Mouse (Mus musculus): ENCODE data around the gene Scn2a. TPM values are rescaled to one million over a fixed set of nuclear protein-coding genes. Genes with fewer than 3 reads are reported as not detected.

Scn2a gene
- total RNA-seq (2014; rRNA removed) (83.0 and 85.7 TPM in 2 replicates), polyA plus RNA-seq (2015; fragmentation: Nextera tagmentation; extraction: Ambion mirVana) (56.7 and 59.6 TPM in 2 replicates)

- H3K4me3 ChIP-seq (ENCODE audit: low read length): peak within 1 kb of the TSS; percentile 45
These were observed at the start of gene Scn2a for GRCm38 (mm10) chr2:65620556-65621166. TSS of gene Scn2a (plus strand) at chr2:65620771.

DNA sequence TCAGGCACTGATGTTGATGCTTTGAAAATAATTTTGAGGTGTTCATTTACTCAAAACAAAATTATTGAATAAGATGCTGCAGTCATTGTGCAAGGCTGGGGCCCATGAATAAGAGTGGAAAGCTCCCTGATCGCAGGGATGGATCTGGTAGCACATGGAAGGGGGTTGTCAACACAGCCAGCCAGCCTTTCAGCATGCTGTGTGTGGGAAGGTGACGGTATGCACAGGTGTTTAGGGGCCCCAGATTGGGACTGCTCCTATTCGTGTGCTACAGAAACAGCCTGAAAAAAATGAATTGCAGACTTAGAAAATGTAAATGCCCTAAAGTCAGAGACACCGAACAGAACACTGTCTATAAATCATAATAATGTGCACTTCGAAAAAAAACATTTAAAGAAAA, 32.9 kb upstream of the Scn2a start:
- Histone ChIP-seq H3K27ac (no peak overlapping the region), H3K4me2 (ENCODE audit: low read depth, low read length) (no peak overlapping the region), H3K4me3 (ENCODE audit: low read length) (no peak overlapping the region), H3K4me1 (ENCODE audit: insufficient read depth, low read length) (no peaks in the 10 kb centered on the region), H3K27me3 (ENCODE audit: insufficient read depth, low read length) (no peaks in the 10 kb centered on the region), H3K9ac (replicated peaks; ENCODE audit: low read length) (no peak overlapping the region), H3K36me3 (ENCODE audit: insufficient read depth, low read length) (no peaks in the 10 kb centered on the region), H3K9me3 (ENCODE audit: low read length) (no peaks in the 10 kb centered on the region)
- WGBS: 84% methylated on average over 5 of the region's 5 CpGs
- no peak for ATAC-seq
- DNase-seq (ENCODE audit: low spot score): no peak
- TF ChIP-seq CTCF (IDR thresholded peaks at IDR 0.05; ENCODE audit: low read depth): no peak

More at GRCm38 (mm10) chr2:65620556-65621166, at the start of gene Scn2a:
- DNase-seq (ENCODE audit: low spot score): peak; percentile 84
- peak; percentile 85 for TF ChIP-seq CTCF (IDR thresholded peaks at IDR 0.05; ENCODE audit: low read depth)
- no peaks in the 10 kb centered on the region for H3K9me3 ChIP-seq (ENCODE audit: low read length)
- peak within 1 kb of the TSS; percentile 51 for H3K4me2 ChIP-seq (ENCODE audit: low read depth, low read length)
- H3K4me1 ChIP-seq (ENCODE audit: insufficient read depth, low read length): no peaks in the 10 kb centered on the region
- H3K27ac ChIP-seq: peak within 1 kb of the TSS; percentile 76
- WGBS: 35% methylated on average over 9 of the region's 9 CpGs
- peak within 1 kb of the TSS; percentile 50 for H3K9ac ChIP-seq (replicated peaks; ENCODE audit: low read length)
- no peaks in the 10 kb centered on the region for H3K27me3 ChIP-seq (ENCODE audit: insufficient read depth, low read length)
- H3K36me3 ChIP-seq (ENCODE audit: insufficient read depth, low read length): no peaks in the 10 kb centered on the region
- ATAC-seq: peak; percentile 66

DNA sequence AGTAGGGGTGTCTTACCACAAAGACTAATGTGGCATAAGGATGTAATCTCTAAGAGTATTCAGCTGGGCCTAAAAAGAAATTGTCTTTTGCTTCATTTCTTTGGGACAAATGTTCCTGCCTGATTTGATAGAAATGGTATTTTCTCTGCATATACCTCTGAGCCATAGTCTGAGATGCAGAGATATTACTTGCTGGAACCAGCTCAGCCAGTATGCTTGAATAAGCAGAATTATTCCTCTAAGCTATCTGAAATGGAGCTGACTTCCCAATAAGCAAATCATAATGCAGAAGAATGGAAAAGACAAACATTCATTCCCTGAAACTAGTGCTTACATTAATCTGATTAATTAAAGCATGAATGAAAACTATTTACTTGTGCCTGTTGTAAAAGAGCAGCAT, 12.8 kb upstream of the Scn2a start:
- no peaks in the 10 kb centered on the region for H3K36me3 ChIP-seq (ENCODE audit: insufficient read depth, low read length)
- H3K4me3 ChIP-seq (ENCODE audit: low read length): no peak overlapping the region
- no peak overlapping the region for H3K27ac ChIP-seq
- no peak for ATAC-seq
- H3K27me3 ChIP-seq (ENCODE audit: insufficient read depth, low read length): no peaks in the 10 kb centered on the region
- H3K4me1 ChIP-seq (ENCODE audit: insufficient read depth, low read length): no peaks in the 10 kb centered on the region
- no peak for DNase-seq (ENCODE audit: low spot score)
- no peaks in the 10 kb centered on the region for H3K9me3 ChIP-seq (ENCODE audit: low read length)
- no peak overlapping the region for H3K9ac ChIP-seq (replicated peaks; ENCODE audit: low read length)
- no peak overlapping the region for H3K4me2 ChIP-seq (ENCODE audit: low read depth, low read length)
- TF ChIP-seq CTCF (IDR thresholded peaks at IDR 0.05; ENCODE audit: low read depth): no peak

DNA sequence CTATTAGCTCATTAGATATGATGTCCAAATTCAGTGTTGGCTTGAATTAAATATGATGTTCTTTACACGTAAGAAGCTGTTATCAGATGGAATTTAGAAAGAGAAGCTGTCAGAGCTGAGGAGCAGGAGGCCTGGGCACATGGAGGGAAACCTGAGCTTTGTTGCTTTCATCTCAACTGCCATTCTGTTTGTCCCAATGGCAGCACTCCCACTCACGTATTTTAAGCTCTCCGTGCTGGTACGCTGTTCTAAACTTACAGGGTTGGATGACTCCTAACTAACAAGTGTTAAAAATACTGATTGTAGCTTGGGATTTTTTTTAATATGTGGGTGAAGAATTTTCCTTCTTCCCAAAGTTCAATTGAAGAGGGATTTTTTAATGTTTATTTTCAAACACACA, 8.7 kb upstream of the Scn2a start:
- no peaks in the 10 kb centered on the region for H3K36me3 ChIP-seq (ENCODE audit: insufficient read depth, low read length)
- no peak for DNase-seq (ENCODE audit: low spot score)
- ATAC-seq: no peak
- no peak for TF ChIP-seq CTCF (IDR thresholded peaks at IDR 0.05; ENCODE audit: low read depth)
- H3K27ac ChIP-seq: no peak overlapping the region
- H3K9me3 ChIP-seq (ENCODE audit: low read length): no peaks in the 10 kb centered on the region
- H3K4me2 ChIP-seq (ENCODE audit: low read depth, low read length): no peak overlapping the region
- H3K4me3 ChIP-seq (ENCODE audit: low read length): no peak overlapping the region
- H3K27me3 ChIP-seq (ENCODE audit: insufficient read depth, low read length): no peaks in the 10 kb centered on the region
- no peaks in the 10 kb centered on the region for H3K4me1 ChIP-seq (ENCODE audit: insufficient read depth, low read length)
- no peak overlapping the region for H3K9ac ChIP-seq (replicated peaks; ENCODE audit: low read length)
- WGBS: 75% methylated on average over 4 of the region's 4 CpGs

DNA sequence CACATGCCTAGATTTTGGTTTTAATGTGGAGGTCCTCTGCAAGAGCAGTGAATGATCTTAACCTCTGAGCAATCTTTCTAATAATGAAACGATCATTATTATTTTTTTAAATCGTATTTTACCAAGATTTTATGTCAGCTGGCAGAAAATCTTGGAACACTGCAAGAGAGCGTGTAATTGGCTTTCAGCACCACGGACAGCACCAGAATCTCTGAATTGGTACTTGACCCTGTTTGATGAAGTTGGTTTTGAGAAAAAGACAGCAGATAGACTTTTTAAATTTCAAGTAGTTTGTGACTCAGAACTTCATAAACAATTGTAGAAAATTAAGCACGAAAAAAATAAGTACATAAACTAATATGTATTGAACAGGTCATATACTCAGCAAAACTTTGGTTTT, 790 bp upstream of the Scn2a start:
- TF ChIP-seq CTCF (IDR thresholded peaks at IDR 0.05; ENCODE audit: low read depth): no peak
- Histone ChIP-seq H3K27ac (no peak overlapping the region), H3K9me3 (ENCODE audit: low read length) (no peaks in the 10 kb centered on the region), H3K4me2 (ENCODE audit: low read depth, low read length) (no peak overlapping the region), H3K9ac (replicated peaks; ENCODE audit: low read length) (no peak overlapping the region), H3K4me1 (ENCODE audit: insufficient read depth, low read length) (no peaks in the 10 kb centered on the region), H3K27me3 (ENCODE audit: insufficient read depth, low read length) (no peaks in the 10 kb centered on the region), H3K4me3 (ENCODE audit: low read length) (no peak overlapping the region), H3K36me3 (ENCODE audit: insufficient read depth, low read length) (no peaks in the 10 kb centered on the region)
- 26% methylated on average over 5 of the region's 5 CpGs for WGBS
- DNase-seq (ENCODE audit: low spot score) (peak; percentile 49), ATAC-seq (no peak)

DNA sequence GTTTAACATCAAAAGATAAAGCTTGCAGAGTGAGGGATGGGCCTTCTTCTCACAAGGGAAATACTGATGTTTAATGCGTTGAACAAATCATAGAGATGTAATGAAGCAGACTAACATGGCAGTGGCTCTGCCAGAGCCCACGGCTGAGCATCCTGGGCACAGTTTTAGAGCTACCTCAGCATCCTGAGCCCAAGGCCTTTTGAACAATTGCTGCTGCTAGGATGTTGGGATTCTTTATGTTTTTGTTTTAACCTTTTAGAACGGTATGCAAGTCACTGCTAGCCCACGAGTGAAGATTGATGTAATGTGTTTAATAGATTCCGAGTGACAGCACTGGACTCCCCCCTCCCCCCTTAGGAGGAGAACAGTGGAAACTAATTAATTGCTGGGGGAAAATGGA, 683 bp downstream of the Scn2a start:
- no peak for TF ChIP-seq CTCF (IDR thresholded peaks at IDR 0.05; ENCODE audit: low read depth)

GRCm38 (mm10) chr2:65621838-65622237, 1.3 kb downstream of the Scn2a start:
- no peaks in the 10 kb centered on the region for H3K27me3 ChIP-seq (ENCODE audit: insufficient read depth, low read length)
- peak overlapping the region; percentile 76; the same call in 1 of the 2 replicates for H3K27ac ChIP-seq
- ATAC-seq: peak; percentile 61
- peak overlapping the region; percentile 51 for H3K4me2 ChIP-seq (ENCODE audit: low read depth, low read length)
- peak overlapping the region; percentile 45 for H3K4me3 ChIP-seq (ENCODE audit: low read length)
- H3K4me1 ChIP-seq (ENCODE audit: insufficient read depth, low read length): no peaks in the 10 kb centered on the region
- WGBS: 64% methylated on average over 5 of the region's 5 CpGs
- H3K9me3 ChIP-seq (ENCODE audit: low read length): no peaks in the 10 kb centered on the region
- no peak for DNase-seq (ENCODE audit: low spot score)
- no peak for TF ChIP-seq CTCF (IDR thresholded peaks at IDR 0.05; ENCODE audit: low read depth)
- peak overlapping the region; percentile 50; the same call in 1 of the 2 replicates for H3K9ac ChIP-seq (replicated peaks; ENCODE audit: low read length)
- H3K36me3 ChIP-seq (ENCODE audit: insufficient read depth, low read length): no peaks in the 10 kb centered on the region

More for the DNA sequence above, 683 bp downstream of the Scn2a start:
- H3K27me3 ChIP-seq (ENCODE audit: insufficient read depth, low read length): no peaks in the 10 kb centered on the region
- H3K27ac ChIP-seq: peak overlapping the region; percentile 76
- no peaks in the 10 kb centered on the region for H3K4me1 ChIP-seq (ENCODE audit: insufficient read depth, low read length)
- 18% methylated on average over 5 of the region's 5 CpGs for WGBS
- H3K36me3 ChIP-seq (ENCODE audit: insufficient read depth, low read length): no peaks in the 10 kb centered on the region
- peak overlapping the region; percentile 45 for H3K4me3 ChIP-seq (ENCODE audit: low read length)
- peak; percentile 63 for ATAC-seq
- peak overlapping the region; percentile 50 for H3K9ac ChIP-seq (replicated peaks; ENCODE audit: low read length)
- H3K9me3 ChIP-seq (ENCODE audit: low read length): no peaks in the 10 kb centered on the region
- DNase-seq (ENCODE audit: low spot score): peak; percentile 58
- H3K4me2 ChIP-seq (ENCODE audit: low read depth, low read length): peak overlapping the region; percentile 51

Data from hindbrain, postnatal 0 days (tissue).